Mouse (Mus musculus) neutrophil, adult 5-6 weeks (primary cell): ENCODE data around the gene Pbx2. TPM values are rescaled to one million over a fixed set of nuclear protein-coding genes. Genes with fewer than 3 reads are reported as not detected.
A peak's percentile ranks its signal among the peaks of the same experiment; 100 is the strongest.

Experiments
- ATAC-seq: fragments of 151-379, 151-347 bp; 2 replicates; pipeline ENCODE4 v1.8.0; 2017; ENCODE audit warnings: mild to moderate bottlenecking, moderate TSS enrichment; ENCODE audit not compliant: insufficient number of reproducible peaks, poor library complexity, low FRiP score, severe bottlenecking; ENCODE audit errors: extremely low read depth
- total RNA-seq: library from RNA; stranded (forward); fragments of 200-1000 nt; gene quantifications from 2 replicates; pipeline ENCODE4 v1.2.3, GENCODE M21; 2017

Gene Pbx2
- total RNA-seq, 1 experiment from 2014 or later, result 89.6 TPM

GRCm38 (mm10) chr17:34572361-34572760 is 18.7 kb upstream of the Pbx2 start:
- no peak for ATAC-seq

GRCm38 (mm10) chr17:34576577-34576976 is 14.5 kb upstream of the Pbx2 start:
- ATAC-seq, result no peak

- ATAC-seq, result peak; percentile 75
These were observed 13.0 kb upstream of the Pbx2 start for GRCm38 (mm10) chr17:34578070-34578469.

GRCm38 (mm10) chr17:34582528-34582927 is 8.5 kb upstream of the Pbx2 start:
- ATAC-seq, result no peak

- no peak for ATAC-seq
These were observed 7.7 kb upstream of the Pbx2 start for GRCm38 (mm10) chr17:34583397-34583796.

- no peak for ATAC-seq
These were observed 7.2 kb upstream of the Pbx2 start for GRCm38 (mm10) chr17:34583819-34584218.

- ATAC-seq, result no peak
These were observed 5.9 kb upstream of the Pbx2 start for GRCm38 (mm10) chr17:34585121-34585520.

GRCm38 (mm10) chr17:34585877-34586771 is 4.9 kb upstream of the Pbx2 start:
- ATAC-seq, result no peak

GRCm38 (mm10) chr17:34586796-34587422 is 4.2 kb upstream of the Pbx2 start:
- no peak for ATAC-seq

GRCm38 (mm10) chr17:34587423-34587811 is 3.6 kb upstream of the Pbx2 start:
- ATAC-seq, result peak; percentile 51

GRCm38 (mm10) chr17:34587814-34588213 is 3.3 kb upstream of the Pbx2 start:
- no peak for ATAC-seq

GRCm38 (mm10) chr17:34588767-34589166 is 2.3 kb upstream of the Pbx2 start:
- ATAC-seq, result no peak

GRCm38 (mm10) chr17:34589206-34589605 is 1.9 kb upstream of the Pbx2 start:
- no peak for ATAC-seq

- ATAC-seq, result peak; percentile 18; the same call in 1 of the 2 replicates
These were observed 1.4 kb upstream of the Pbx2 start, which contains the start of gene Gpsm3 for GRCm38 (mm10) chr17:34589681-34590101. TSS of gene Gpsm3 (plus strand) at chr17:34589806.

GRCm38 (mm10) chr17:34590154-34590987 is 695 bp upstream of the Pbx2 start:
- no peak for ATAC-seq

GRCm38 (mm10) chr17:34591994-34592375 is 919 bp downstream of the Pbx2 start:
- ATAC-seq, result peak; percentile 69

- no peak for ATAC-seq
These were observed 1.8 kb downstream of the Pbx2 start for GRCm38 (mm10) chr17:34592581-34593549.
